Mouse (Mus musculus) embryonic facial prominence, embryonic 15.5 days (tissue): ENCODE data around the gene Cpeb4. TPM values are rescaled to one million over a fixed set of nuclear protein-coding genes. Genes with fewer than 3 reads are reported as not detected.

ENCODE experiments used
- ATAC-seq: fragments of 200-750 bp; cut with Nextera tagmentation; 2 replicates; pipeline ENCODE4 v1.8.0; 2017; ENCODE audit warnings: low read depth, moderate TSS enrichment; ENCODE audit not compliant: insufficient number of reproducible peaks, low FRiP score, low TSS enrichment
- H3K27ac ChIP-seq: fragments of 300-500 bp; sonication (generic); replicated peaks from 2 replicates; pipeline ENCODE4 v1.5.1; 2015; ENCODE audit warnings: mild to moderate bottlenecking, inconsistent platforms
- H3K27me3 ChIP-seq: fragments of 300-500 bp; sonication (generic); 2 replicates; pipeline ENCODE4 v1.6.1; 2015; ENCODE audit warnings: inconsistent platforms
- H3K36me3 ChIP-seq: fragments of 300-500 bp; sonication (generic); 2 replicates; pipeline ENCODE4 v1.6.1; 2015; ENCODE audit warnings: mild to moderate bottlenecking, inconsistent platforms
- H3K4me1 ChIP-seq: fragments of 300-500 bp; sonication (generic); 2 replicates; pipeline ENCODE4 v1.6.1; 2015; ENCODE audit warnings: inconsistent platforms
- H3K4me2 ChIP-seq: fragments of 300-500 bp; sonication (generic); replicated peaks from 2 replicates; pipeline ENCODE4 v1.6.1; 2015; ENCODE audit warnings: mild to moderate bottlenecking, inconsistent platforms
- H3K4me3 ChIP-seq: fragments of 300-500 bp; sonication (generic); replicated peaks from 2 replicates; pipeline ENCODE4 v1.5.1; 2015; ENCODE audit warnings: mild to moderate bottlenecking, inconsistent platforms
- H3K9ac ChIP-seq: fragments of 300-500 bp; sonication (generic); 2 replicates; pipeline ENCODE4 v1.6.1; 2015; ENCODE audit warnings: inconsistent platforms
- H3K9me3 ChIP-seq: fragments of 300-500 bp; sonication (generic); replicated peaks from 2 replicates; pipeline ENCODE4 v1.6.1; 2016; ENCODE audit warnings: inconsistent platforms
- WGBS: fragments of 180-500 bp; shearing (Covaris S2); methylation state at CpG from one replicate; pipeline ENCODE4 v1.1.7; 2015; 5-methylcytosine and 5-hydroxymethylcytosine counted together
- polyA plus RNA-seq: library from polyadenylated mRNA; unstranded; fragments of >200 nt; fragmentation: Nextera tagmentation; extraction: Ambion mirVana; gene quantifications from 2 replicates; pipeline ENCODE4 v1.2.1, GENCODE M21; 2015

Gene Cpeb4
- polyA plus RNA-seq, 1 experiment from 2014 or later: 3.4 TPM

DNA sequence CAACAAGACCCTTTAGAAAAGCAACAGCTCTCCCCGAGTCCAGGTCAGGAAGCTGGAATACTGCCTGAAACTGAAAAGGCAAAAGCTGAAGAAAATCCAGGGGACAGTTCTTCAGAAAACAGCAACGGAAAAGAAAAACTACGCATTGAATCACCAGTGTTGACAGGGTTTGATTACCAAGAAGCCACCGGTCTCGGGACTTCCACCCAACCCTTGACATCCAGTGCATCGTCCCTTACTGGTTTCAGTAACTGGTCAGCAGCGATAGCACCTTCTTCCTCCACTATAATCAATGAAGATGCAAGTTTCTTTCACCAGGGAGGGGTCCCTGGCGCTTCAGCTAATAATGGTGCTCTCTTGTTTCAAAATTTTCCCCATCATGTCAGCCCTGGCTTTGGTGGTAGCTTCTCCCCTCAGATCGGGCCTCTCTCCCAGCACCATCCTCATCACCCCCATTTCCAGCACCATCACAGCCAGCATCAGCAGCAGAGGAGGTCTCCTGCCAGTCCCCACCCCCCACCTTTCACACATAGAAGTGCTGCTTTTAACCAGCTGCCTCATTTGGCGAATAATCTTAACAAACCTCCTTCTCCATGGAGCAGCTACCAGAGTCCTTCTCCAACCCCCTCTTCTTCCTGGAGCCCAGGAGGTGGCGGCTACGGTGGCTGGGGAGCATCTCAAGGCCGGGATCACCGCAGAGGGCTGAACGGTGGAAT, 693 bp downstream of the Cpeb4 start:
- Histone ChIP-seq H3K4me3 (peak overlapping the region; percentile 34), H3K9me3 (no peaks in the 10 kb centered on the region), H3K27ac (no peak overlapping the region), H3K9ac (0 out of 2 replicates have a peak overlapping the region, but pooled peaks have one; percentile 10), H3K27me3 (no peaks in the 10 kb centered on the region), H3K4me2 (peak overlapping the region; percentile 47), H3K36me3 (no peaks in the 10 kb centered on the region), H3K4me1 (peaks cover 24% of the 10 kb centered on the region)
- no peak for ATAC-seq
- 59% methylated on average over 15 of the region's 15 CpGs for WGBS

DNA sequence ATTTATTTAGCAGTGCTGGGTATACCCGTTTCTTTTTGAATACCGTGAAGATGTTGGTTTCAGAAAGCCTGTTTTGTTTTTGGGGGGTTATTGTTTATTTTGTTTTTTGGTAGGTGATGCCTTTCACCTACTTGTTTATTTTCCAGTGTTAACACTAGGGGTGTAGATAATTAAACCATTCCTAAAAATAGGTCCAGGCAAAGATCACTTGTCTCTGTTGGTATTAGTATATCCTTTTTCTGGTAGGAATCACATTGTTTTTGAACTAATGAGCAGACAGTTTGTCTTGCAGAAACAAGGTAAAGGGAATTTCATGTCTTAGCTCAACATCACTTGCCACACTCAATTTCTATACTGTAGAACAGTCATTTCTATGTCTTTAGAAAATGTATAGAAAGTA, 2.1 kb downstream of the Cpeb4 start:
- Histone ChIP-seq H3K27ac (no peak overlapping the region), H3K9ac (no peak overlapping the region), H3K9me3 (no peaks in the 10 kb centered on the region), H3K4me1 (peaks cover 24% of the 10 kb centered on the region), H3K4me2 (peak overlapping the region; percentile 47), H3K27me3 (no peaks in the 10 kb centered on the region), H3K4me3 (0 out of 2 replicates have a peak overlapping the region, but pooled peaks have one; percentile 12), H3K36me3 (no peaks in the 10 kb centered on the region)
- no peak for ATAC-seq
- 51% methylated on average over 2 of the region's 2 CpGs for WGBS

DNA sequence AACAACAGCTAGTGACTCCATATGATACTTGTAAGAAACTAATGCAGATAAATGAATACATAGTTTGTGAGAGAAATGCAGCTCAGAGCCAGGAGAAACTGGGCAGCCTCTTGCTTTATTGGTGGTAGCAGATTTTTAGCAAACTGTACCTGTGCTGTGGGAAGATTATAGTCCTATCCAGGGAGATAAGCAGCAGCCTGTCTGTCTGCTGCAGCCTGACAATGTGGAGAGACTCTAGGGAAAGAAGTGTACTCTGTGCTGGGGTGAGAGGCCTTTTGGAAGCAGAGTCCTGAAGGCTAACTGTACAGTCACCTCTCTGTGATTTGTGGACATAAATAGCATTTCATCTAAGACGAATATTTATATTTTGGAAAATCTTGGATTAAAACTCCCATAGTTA, 11.7 kb downstream of the Cpeb4 start:
- H3K27me3 ChIP-seq: no peaks in the 10 kb centered on the region
- no peaks in the 10 kb centered on the region for H3K36me3 ChIP-seq
- no peak overlapping the region for H3K9ac ChIP-seq
- H3K4me2 ChIP-seq: no peak overlapping the region
- no peak overlapping the region for H3K27ac ChIP-seq
- 60% methylated on average over 1 of the region's 1 CpGs for WGBS
- no peaks in the 10 kb centered on the region for H3K9me3 ChIP-seq
- ATAC-seq: no peak
- no peaks in the 10 kb centered on the region for H3K4me1 ChIP-seq
- H3K4me3 ChIP-seq: no peak overlapping the region

DNA sequence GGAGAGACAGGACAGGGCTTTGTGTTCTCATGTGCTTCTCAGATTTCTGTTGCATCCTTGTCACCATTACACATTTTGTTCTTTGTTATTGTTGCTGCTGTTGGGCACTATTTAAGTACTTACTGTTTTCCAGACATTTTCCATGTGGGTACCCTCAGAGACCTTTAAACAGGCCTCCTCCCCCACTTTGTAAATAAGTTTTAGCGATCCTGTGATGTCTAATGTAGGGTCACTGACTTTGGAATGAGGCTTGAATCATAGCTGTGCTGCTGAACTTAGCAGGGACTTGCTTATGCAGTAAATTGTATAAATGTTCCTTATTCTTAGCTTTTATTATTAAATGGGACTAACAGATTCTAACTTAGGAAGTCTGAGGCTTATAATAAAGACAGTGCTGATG, 13.8 kb downstream of the Cpeb4 start:
- no peaks in the 10 kb centered on the region for H3K36me3 ChIP-seq
- no peaks in the 10 kb centered on the region for H3K4me1 ChIP-seq
- H3K27ac ChIP-seq: no peak overlapping the region
- H3K9ac ChIP-seq: no peak overlapping the region
- no peak overlapping the region for H3K4me2 ChIP-seq
- no peak for ATAC-seq
- WGBS: 61% methylated on average over 1 of the region's 1 CpGs
- no peaks in the 10 kb centered on the region for H3K9me3 ChIP-seq
- H3K27me3 ChIP-seq: no peaks in the 10 kb centered on the region
- H3K4me3 ChIP-seq: no peak overlapping the region

DNA sequence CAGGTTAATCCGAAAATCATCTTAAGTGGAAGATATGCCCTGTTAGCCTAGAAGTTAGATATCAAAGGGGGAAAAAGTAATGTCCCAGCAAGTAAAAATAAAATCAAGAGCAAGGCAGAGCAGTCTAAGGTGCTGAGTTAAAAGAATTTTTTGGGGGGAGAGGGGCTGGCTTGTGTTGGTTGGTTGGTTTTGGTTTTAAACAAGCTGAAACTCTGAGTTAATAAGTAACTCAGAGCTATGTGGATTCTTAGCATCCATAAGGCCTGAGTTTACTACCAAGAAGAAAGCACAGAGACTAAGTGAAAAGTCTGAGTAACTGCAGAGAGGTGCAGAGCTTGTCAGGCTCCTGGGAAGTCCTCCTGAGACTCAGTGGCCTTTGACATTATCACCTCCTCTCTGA, 16.2 kb downstream of the Cpeb4 start:
- H3K9me3 ChIP-seq: no peaks in the 10 kb centered on the region
- H3K4me1 ChIP-seq: no peaks in the 10 kb centered on the region
- H3K27ac ChIP-seq: no peak overlapping the region
- no peaks in the 10 kb centered on the region for H3K27me3 ChIP-seq
- no peaks in the 10 kb centered on the region for H3K36me3 ChIP-seq
- ATAC-seq: no peak
- H3K4me3 ChIP-seq: no peak overlapping the region
- no peak overlapping the region for H3K4me2 ChIP-seq
- 85% methylated on average over 1 of the region's 1 CpGs for WGBS
- H3K9ac ChIP-seq: no peak overlapping the region

DNA sequence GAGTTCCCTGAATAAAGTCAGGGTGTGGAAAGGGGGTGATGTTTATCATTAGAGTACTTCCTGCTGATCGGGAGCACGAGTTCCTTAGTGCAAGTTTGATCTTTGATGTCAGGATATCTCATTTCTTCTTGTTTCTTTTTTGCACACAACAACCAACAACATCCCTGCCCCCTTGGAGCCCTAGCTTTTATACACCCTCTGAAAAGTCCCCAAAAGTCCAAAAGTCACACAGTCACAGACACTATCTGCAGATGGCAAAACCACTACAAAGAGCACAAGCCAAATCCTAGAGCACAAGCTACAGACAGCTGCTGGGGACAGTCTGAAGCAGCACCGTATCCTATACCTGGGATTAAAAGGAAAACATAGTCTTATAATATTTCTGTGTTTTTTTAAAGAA, 20.1 kb downstream of the Cpeb4 start:
- 44% methylated on average over 3 of the region's 3 CpGs for WGBS
- no peaks in the 10 kb centered on the region for H3K27me3 ChIP-seq
- no peak overlapping the region for H3K4me2 ChIP-seq
- H3K9me3 ChIP-seq: no peaks in the 10 kb centered on the region
- no peak for ATAC-seq
- no peak overlapping the region for H3K9ac ChIP-seq
- no peaks in the 10 kb centered on the region for H3K36me3 ChIP-seq
- H3K4me1 ChIP-seq: no peaks in the 10 kb centered on the region; the same call in 1 of the 2 replicates
- no peak overlapping the region for H3K4me3 ChIP-seq
- H3K27ac ChIP-seq: no peak overlapping the region

DNA sequence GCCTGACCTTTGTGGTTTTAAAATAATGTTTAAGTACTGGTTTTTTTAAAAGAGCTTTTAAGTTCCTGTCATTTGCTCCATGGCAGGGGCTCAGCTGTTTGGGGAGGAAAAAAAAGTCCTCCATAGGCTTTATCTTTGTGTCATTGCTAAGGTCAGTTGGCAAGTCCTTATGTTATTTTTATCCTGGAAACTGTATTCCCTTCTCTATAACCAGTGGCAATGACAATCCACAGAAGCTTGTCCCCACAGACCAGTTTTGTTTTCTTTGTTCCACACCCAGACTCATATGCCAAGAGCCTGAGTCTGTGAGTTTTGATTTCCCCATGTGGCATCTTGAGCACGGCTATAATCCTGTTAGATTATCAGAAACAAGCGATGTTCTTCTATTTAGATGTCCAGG, 21.6 kb downstream of the Cpeb4 start:
- ATAC-seq: no peak
- Histone ChIP-seq H3K4me2 (no peak overlapping the region), H3K9me3 (no peaks in the 10 kb centered on the region), H3K4me1 (no peaks in the 10 kb centered on the region; the same call in 1 of the 2 replicates), H3K36me3 (no peaks in the 10 kb centered on the region), H3K27me3 (no peaks in the 10 kb centered on the region), H3K4me3 (no peak overlapping the region), H3K27ac (no peak overlapping the region), H3K9ac (no peak overlapping the region)
- WGBS: 63% methylated on average over 2 of the region's 2 CpGs

DNA sequence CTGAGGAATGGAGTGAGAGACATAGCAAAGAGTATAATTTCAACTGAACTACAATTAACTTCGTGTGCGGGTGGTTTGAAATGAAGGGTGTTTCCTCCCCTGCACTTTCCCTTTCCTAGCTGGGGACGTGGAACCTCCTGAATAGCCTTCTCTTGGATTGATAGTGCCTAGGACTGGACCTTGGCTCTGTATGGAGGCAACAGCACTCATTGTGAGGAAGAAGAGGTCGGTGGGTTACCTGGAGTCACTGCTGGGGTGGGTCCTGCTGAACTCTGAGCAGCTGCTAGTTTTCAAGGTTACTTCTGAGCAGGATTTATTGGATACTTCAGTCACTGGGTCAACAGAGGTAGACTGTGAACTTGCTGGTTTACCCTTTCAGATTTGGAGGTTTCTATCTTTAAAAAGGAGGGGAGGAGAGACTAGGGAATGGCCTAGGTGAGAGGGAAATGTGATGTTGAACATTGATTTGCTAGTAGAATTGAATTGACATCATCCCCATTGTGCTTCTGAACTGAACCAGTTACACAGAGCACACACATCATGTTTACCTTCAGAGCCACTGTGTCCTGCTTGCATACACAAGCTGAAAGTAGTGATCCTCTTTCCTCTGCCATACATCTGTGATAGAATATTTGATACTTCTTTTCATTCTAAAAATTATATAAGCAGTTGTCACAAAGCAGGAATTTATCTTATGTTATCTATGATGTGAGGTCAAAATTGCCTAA, 24.2 kb downstream of the Cpeb4 start:
- Histone ChIP-seq H3K4me3 (no peak overlapping the region), H3K4me2 (no peak overlapping the region), H3K27me3 (no peaks in the 10 kb centered on the region), H3K36me3 (no peaks in the 10 kb centered on the region), H3K9me3 (no peaks in the 10 kb centered on the region), H3K9ac (no peak overlapping the region), H3K27ac (no peak overlapping the region), H3K4me1 (no peaks in the 10 kb centered on the region; the same call in 1 of the 2 replicates)
- WGBS: 57% methylated on average over 4 of the region's 4 CpGs
- no peak for ATAC-seq

DNA sequence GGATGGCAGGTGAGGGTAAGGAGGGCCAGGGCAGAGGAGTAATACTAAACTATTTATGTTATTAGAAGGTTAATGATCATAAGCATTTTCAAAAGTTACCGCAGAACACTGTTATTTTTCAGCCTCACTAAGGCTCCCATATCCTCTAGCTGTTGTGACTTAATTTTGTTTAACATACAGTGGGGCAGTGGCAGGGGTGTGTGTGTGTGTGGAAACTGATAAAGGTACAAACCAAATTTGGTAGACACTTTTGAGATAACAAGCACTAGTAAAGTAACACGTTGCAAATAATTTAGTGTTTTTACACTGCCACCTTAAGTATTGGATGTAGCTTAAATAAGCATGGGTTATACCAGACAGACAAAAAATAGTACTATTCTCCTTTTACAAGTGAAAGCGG, 24.9 kb downstream of the Cpeb4 start:
- 94% methylated on average over 3 of the region's 3 CpGs for WGBS

DNA sequence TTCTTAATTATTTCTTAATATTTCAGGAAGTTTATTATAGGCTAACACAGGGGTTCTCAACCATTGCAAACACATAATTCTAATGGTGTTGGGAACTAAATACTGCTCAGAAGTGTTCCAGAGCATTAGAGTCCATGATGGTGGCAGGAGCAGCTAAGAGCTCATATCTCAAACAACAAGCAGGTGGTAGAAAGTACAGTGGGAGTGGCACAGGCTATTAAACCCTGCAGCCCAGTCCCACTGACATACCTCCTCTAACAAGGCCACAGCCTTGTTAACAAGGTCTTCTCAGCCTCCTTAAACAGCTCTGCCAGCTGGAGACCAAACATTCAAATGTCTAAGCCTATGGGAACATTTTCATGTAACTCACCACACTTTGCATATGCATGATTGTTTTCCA, 27.2 kb downstream of the Cpeb4 start:
- Histone ChIP-seq H3K4me2 (no peak overlapping the region), H3K36me3 (no peaks in the 10 kb centered on the region), H3K27ac (no peak overlapping the region), H3K9me3 (no peaks in the 10 kb centered on the region), H3K9ac (no peak overlapping the region), H3K4me1 (no peaks in the 10 kb centered on the region; the same call in 1 of the 2 replicates), H3K4me3 (no peak overlapping the region), H3K27me3 (no peaks in the 10 kb centered on the region)
- no peak for ATAC-seq

More for the DNA sequence above, 24.9 kb downstream of the Cpeb4 start:
- Histone ChIP-seq H3K9ac (no peak overlapping the region), H3K4me2 (no peak overlapping the region), H3K27ac (no peak overlapping the region), H3K9me3 (no peaks in the 10 kb centered on the region), H3K27me3 (no peaks in the 10 kb centered on the region), H3K4me3 (no peak overlapping the region), H3K4me1 (no peaks in the 10 kb centered on the region; the same call in 1 of the 2 replicates), H3K36me3 (no peaks in the 10 kb centered on the region)
- ATAC-seq: no peak

DNA sequence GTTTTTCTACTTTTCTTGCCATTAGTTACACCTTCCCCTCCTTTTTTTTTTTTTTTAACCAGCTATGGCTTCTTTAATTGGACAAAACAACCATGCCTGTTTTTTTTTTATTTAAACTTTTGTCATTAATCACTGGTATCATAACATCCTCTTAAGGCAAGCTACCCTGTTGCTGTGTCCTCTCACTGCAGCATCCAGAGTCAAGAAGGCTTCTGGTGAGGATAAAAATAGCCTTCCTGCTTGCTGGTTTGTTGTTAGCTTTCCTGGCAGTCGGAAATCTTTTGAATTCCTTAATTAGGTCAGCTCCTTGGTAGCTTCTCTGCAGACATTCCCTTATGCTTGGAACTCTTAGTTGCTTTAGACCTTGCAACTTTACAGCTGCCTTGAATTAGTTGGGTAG, 28.7 kb downstream of the Cpeb4 start:
- Histone ChIP-seq H3K9ac (no peak overlapping the region), H3K4me2 (no peak overlapping the region), H3K27ac (peak overlapping the region; percentile 44; the same call in 1 of the 2 replicates), H3K36me3 (no peaks in the 10 kb centered on the region), H3K4me1 (no peaks in the 10 kb centered on the region; the same call in 1 of the 2 replicates), H3K9me3 (no peaks in the 10 kb centered on the region), H3K27me3 (no peaks in the 10 kb centered on the region), H3K4me3 (no peak overlapping the region)
- ATAC-seq: no peak
- WGBS: 5% methylated on average over 1 of the region's 1 CpGs
